Mouse (Mus musculus) intestine, postnatal 0 days (tissue): ENCODE data around the gene Meis1. TPM values are rescaled to one million over a fixed set of nuclear protein-coding genes. Genes with fewer than 3 reads are reported as not detected.
A peak's percentile ranks its signal among the peaks of the same experiment; 100 is the strongest.

ENCODE experiments used
- ATAC-seq: fragments of 200-750 bp; cut with Nextera tagmentation; 2 replicates; pipeline ENCODE4 v1.8.0; 2017; ENCODE audit warnings: mild to moderate bottlenecking, moderate TSS enrichment, moderate library complexity
- H3K27ac ChIP-seq: fragments of 300-500 bp; sonication (generic); 2 replicates; pipeline ENCODE4 v1.5.1; 2014; ENCODE audit warnings: mild to moderate bottlenecking, low read depth, low read length, moderate library complexity
- H3K27me3 ChIP-seq: fragments of 300-500 bp; sonication (generic); replicated peaks from 2 replicates; pipeline ENCODE4 v1.6.1; 2014; ENCODE audit warnings: low read length, mixed read lengths; ENCODE audit not compliant: control insufficient read depth, insufficient read depth
- H3K36me3 ChIP-seq: fragments of 300-500 bp; sonication (generic); 2 replicates; pipeline ENCODE4 v1.6.1; 2014; ENCODE audit warnings: mild to moderate bottlenecking, moderate library complexity; ENCODE audit not compliant: control insufficient read depth, insufficient read depth
- H3K4me1 ChIP-seq: fragments of 300-500 bp; sonication (generic); replicated peaks from 2 replicates; pipeline ENCODE4 v1.6.1; 2014; ENCODE audit warnings: antibody characterized with exemption, low read length, mixed read lengths; ENCODE audit not compliant: control insufficient read depth, insufficient read depth
- H3K4me2 ChIP-seq: fragments of 300-500 bp; sonication (generic); replicated peaks from 2 replicates; pipeline ENCODE4 v1.6.1; 2014; ENCODE audit warnings: low read depth, mild to moderate bottlenecking, moderate library complexity
- H3K4me3 ChIP-seq: fragments of 300-500 bp; sonication (generic); 2 replicates; pipeline ENCODE4 v1.5.1; 2014; ENCODE audit warnings: low read depth, low read length
- H3K9ac ChIP-seq: fragments of 300-500 bp; sonication (generic); 2 replicates; pipeline ENCODE4 v1.6.1; 2014; ENCODE audit warnings: mild to moderate bottlenecking, low read depth, low read length
- H3K9me3 ChIP-seq: fragments of 300-500 bp; sonication (generic); 2 replicates; pipeline ENCODE4 v1.6.1; 2016; ENCODE audit warnings: mixed run types; ENCODE audit not compliant: control insufficient read depth
- CTCF ChIP-seq: sonication (generic); IDR thresholded peaks from 2 replicates; pipeline ENCODE4 v1.5.1; 2016; ENCODE audit warnings: low read depth, mild to moderate bottlenecking, control low read depth, antibody characterized with exemption, moderate library complexity
- WGBS: fragments of 180-500 bp; shearing (Covaris S2); extraction: QIAGEN DNeasy Blood & Tissue Kit; methylation state at CpG from one replicate; pipeline ENCODE4 v1.1.7; 2014; 5-methylcytosine and 5-hydroxymethylcytosine counted together
- polyA plus RNA-seq: library from polyadenylated mRNA; unstranded; fragments of >200 nt; fragmentation: Nextera tagmentation; extraction: Ambion mirVana; gene quantifications from 2 replicates; pipeline ENCODE4 v1.2.1, GENCODE M21; 2015

Gene Meis1
- polyA plus RNA-seq, 1 experiment from 2014 or later: 22.9 TPM

- no peaks in the 10 kb centered on the region for H3K9me3 ChIP-seq
- no peak overlapping the region for H3K9ac ChIP-seq
- peak overlapping the region; percentile 45 for H3K4me3 ChIP-seq
- peak overlapping the region; percentile 88 for H3K4me2 ChIP-seq
- WGBS: 19% methylated on average over 11 of the region's 11 CpGs
- ATAC-seq: no peak
- no peak overlapping the region for H3K27ac ChIP-seq
- no peaks in the 10 kb centered on the region for H3K36me3 ChIP-seq
- no peak for TF ChIP-seq CTCF
- 0 out of 2 replicates have a peak, but pooled peaks cover 4% of the 10 kb centered on the region for H3K4me1 ChIP-seq
- H3K27me3 ChIP-seq: peaks cover 18% of the 10 kb centered on the region; the same call in 1 of the 2 replicates
These were observed 7.3 kb upstream of the Meis1 start for GRCm38 (mm10) chr11:19025976-19026520.

GRCm38 (mm10) chr11:19024496-19025265 is 5.9 kb upstream of the Meis1 start:
- peaks cover 18% of the 10 kb centered on the region; the same call in 1 of the 2 replicates for H3K27me3 ChIP-seq
- no peak overlapping the region for H3K9ac ChIP-seq
- no peak overlapping the region for H3K27ac ChIP-seq
- H3K9me3 ChIP-seq: no peaks in the 10 kb centered on the region
- H3K4me2 ChIP-seq: no peak overlapping the region
- no peak overlapping the region for H3K4me3 ChIP-seq
- TF ChIP-seq CTCF: peak; percentile 74
- H3K36me3 ChIP-seq: no peaks in the 10 kb centered on the region
- WGBS: 35% methylated on average over 8 of the region's 8 CpGs
- no peak for ATAC-seq
- 0 out of 2 replicates have a peak, but pooled peaks cover 4% of the 10 kb centered on the region for H3K4me1 ChIP-seq

DNA sequence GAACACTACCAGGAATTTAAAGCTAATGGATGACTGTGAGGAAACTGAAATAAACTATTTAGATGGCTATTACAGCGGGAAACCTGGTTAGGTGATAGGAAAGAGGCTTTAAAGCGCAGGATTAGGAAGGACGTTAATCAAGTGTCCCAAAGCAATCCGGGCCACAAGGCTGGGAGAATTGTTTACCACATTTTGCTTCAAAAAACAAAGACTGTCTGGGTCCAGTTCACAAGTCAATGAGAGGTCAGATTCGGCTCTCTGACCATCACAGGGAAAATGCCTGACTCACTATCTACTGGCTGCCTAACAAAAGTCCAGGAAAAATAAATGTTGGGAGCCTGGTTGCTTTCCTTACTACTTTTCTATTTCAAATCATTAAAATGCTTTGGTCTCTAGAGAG is 4.6 kb upstream of the Meis1 start:
- Histone ChIP-seq H3K4me3 (no peak overlapping the region), H3K4me2 (no peak overlapping the region), H3K4me1 (0 out of 2 replicates have a peak, but pooled peaks cover 4% of the 10 kb centered on the region), H3K9me3 (no peaks in the 10 kb centered on the region), H3K9ac (no peak overlapping the region), H3K27me3 (peaks cover 18% of the 10 kb centered on the region; the same call in 1 of the 2 replicates), H3K27ac (no peak overlapping the region), H3K36me3 (no peaks in the 10 kb centered on the region)
- WGBS: 42% methylated on average over 5 of the region's 5 CpGs
- no peak for ATAC-seq
- no peak for TF ChIP-seq CTCF

DNA sequence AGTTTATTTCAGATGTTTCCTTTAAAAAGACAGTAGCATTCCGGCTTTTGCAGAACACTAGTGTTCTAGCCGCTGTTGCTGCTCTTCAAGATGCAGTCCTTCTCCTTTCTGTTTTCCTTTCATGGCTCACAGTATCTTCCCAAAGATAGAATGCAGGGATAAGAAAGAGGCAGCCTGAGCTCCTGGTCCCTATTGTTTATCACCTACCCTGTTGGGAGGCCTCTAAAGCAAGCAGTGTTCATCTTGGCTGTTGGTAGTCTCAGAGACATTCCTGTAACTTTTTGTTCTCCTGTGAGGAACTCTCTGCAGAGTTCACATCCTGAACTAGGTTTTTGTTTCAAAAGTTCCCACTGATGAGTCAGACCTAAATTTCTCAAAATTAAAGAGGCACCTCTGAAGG is 3.8 kb upstream of the Meis1 start:
- Histone ChIP-seq H3K9ac (no peak overlapping the region), H3K4me1 (0 out of 2 replicates have a peak, but pooled peaks cover 4% of the 10 kb centered on the region), H3K4me2 (peak overlapping the region; percentile 3; the same call in 1 of the 2 replicates), H3K36me3 (no peaks in the 10 kb centered on the region), H3K27me3 (peaks cover 16% of the 10 kb centered on the region; the same call in 1 of the 2 replicates), H3K27ac (no peak overlapping the region), H3K4me3 (no peak overlapping the region), H3K9me3 (no peaks in the 10 kb centered on the region)
- TF ChIP-seq CTCF: no peak
- ATAC-seq: no peak
- WGBS: 28% methylated on average over 2 of the region's 2 CpGs

GRCm38 (mm10) chr11:19020951-19021710 is 2.3 kb upstream of the Meis1 start:
- WGBS: 16% methylated on average over 28 of the region's 28 CpGs
- no peak for ATAC-seq
- H3K9ac ChIP-seq: 0 out of 2 replicates have a peak overlapping the region, but pooled peaks have one; percentile 79
- H3K36me3 ChIP-seq: no peaks in the 10 kb centered on the region
- TF ChIP-seq CTCF: no peak
- peak overlapping the region; percentile 91 for H3K27ac ChIP-seq
- H3K4me1 ChIP-seq: no peaks in the 10 kb centered on the region
- peak overlapping the region; percentile 90 for H3K4me2 ChIP-seq
- H3K27me3 ChIP-seq: peaks cover 5% of the 10 kb centered on the region; the same call in 1 of the 2 replicates
- peak overlapping the region; percentile 65 for H3K4me3 ChIP-seq
- no peaks in the 10 kb centered on the region for H3K9me3 ChIP-seq

DNA sequence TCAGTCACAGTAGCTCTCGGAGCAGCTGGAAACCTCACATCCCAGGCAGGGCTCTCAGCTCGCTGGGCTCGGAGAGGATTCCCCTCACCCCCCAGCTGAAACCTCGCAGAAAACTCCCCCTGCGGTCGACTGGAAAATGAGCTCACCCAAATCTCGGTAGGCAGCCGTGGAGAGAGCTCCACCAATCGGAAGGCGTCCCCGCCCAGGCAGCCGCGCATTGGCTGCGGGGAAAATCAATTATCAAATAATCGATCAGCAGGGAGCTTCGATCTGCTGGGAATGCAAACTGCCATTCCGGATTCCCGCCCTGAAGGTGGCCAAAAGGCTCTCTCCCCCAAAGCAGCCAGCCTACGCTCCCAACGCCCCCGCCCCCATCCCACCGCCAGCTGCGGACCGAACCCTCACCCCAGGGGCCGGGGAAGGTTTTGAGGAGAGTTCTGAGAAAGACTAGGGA is 1.6 kb upstream of the Meis1 start:
- WGBS: under 1% methylated on average over 25 of the region's 25 CpGs
- TF ChIP-seq CTCF: peak; percentile 35
- H3K9ac ChIP-seq: peak overlapping the region; percentile 79
- no peaks in the 10 kb centered on the region for H3K36me3 ChIP-seq
- no peaks in the 10 kb centered on the region for H3K9me3 ChIP-seq
- H3K27ac ChIP-seq: peak overlapping the region; percentile 91
- peaks cover 5% of the 10 kb centered on the region; the same call in 1 of the 2 replicates for H3K27me3 ChIP-seq
- peak; percentile 69 for ATAC-seq
- no peaks in the 10 kb centered on the region for H3K4me1 ChIP-seq
- H3K4me3 ChIP-seq: peak overlapping the region; percentile 65
- peak overlapping the region; percentile 90 for H3K4me2 ChIP-seq
